Mouse (Mus musculus) ES-E14 (cell line): ENCODE measurements at regions not wholly inside any gene's neighbourhood (a gene's known extent, or its start where the extent isn't known, plus 50 kb on each side); places are given as distances from the start of the nearest gene placed in this dataset.
A peak's percentile ranks its signal among the peaks of the same experiment; 100 is the strongest.
"Not testable (repeated sequence)": the region's sequence is repeated elsewhere in the genome, so short reads cannot be mapped to it uniquely, and the experiment has no call there.

Source experiments
- DNase-seq: peaks from one replicate; pipeline ENCODE4 v3.0.0-alpha.2; 2013; ENCODE audit warnings: low read depth, low spot score
- H3K27ac ChIP-seq: 2 replicates; pipeline ENCODE4 v1.5.1; 2012; ENCODE audit warnings: low read depth, mild to moderate bottlenecking, low read length, moderate library complexity, mixed read lengths; ENCODE audit not compliant: poor library complexity, insufficient read depth, severe bottlenecking
- H3K36me3 ChIP-seq: 2 replicates; pipeline ENCODE4 v1.6.1; 2012; ENCODE audit warnings: mild to moderate bottlenecking, low read length, moderate library complexity, mixed read lengths; ENCODE audit not compliant: control insufficient read depth, poor library complexity, insufficient read depth, severe bottlenecking
- H3K4me1 ChIP-seq, 2 experiments: fragments of 150-350 bp in 1 of 2; sonication (generic) in 1 of 2; 2 replicates each; pipeline ENCODE4 v1.6.1; 2012; ENCODE audit warnings: low read length in 2 of 2, mild to moderate bottlenecking in 1 of 2, mixed read lengths in 1 of 2; ENCODE audit not compliant: control insufficient read depth in 2 of 2, insufficient read depth in 2 of 2, poor library complexity in 1 of 2
- H3K4me3 ChIP-seq, 2 experiments: fragments of 150-350 bp in 1 of 2; sonication (generic) in 1 of 2; 2 replicates each; pipeline ENCODE4 v1.5.1; 2012; ENCODE audit warnings: low read length in 2 of 2, low read depth in 1 of 2, mild to moderate bottlenecking in 1 of 2, mixed read lengths in 1 of 2; ENCODE audit not compliant: insufficient read depth in 1 of 2, poor library complexity in 1 of 2, severe bottlenecking in 1 of 2
- H3K9ac ChIP-seq: 2 replicates; pipeline ENCODE4 v1.6.1; 2012; ENCODE audit warnings: low read depth, mild to moderate bottlenecking, low read length, mixed read lengths; ENCODE audit not compliant: poor library complexity, insufficient read depth, severe bottlenecking
- H3K9me3 ChIP-seq: fragments of 150-350 bp; sonication (generic); 2 replicates; pipeline ENCODE4 v1.6.1; 2012; ENCODE audit warnings: low read depth, mild to moderate bottlenecking, low read length; ENCODE audit not compliant: control insufficient read depth, insufficient read depth
- CHD2 ChIP-seq: IDR thresholded peaks from 2 replicates; pipeline ENCODE4 v1.6.1; 2014; ENCODE audit warnings: mild to moderate bottlenecking, low read depth, low read length, inconsistent platforms
- HCFC1 ChIP-seq: IDR thresholded peaks from 2 replicates; pipeline ENCODE4 v1.6.1; 2012; ENCODE audit warnings: low read length, inconsistent platforms, borderline replicate concordance; ENCODE audit not compliant: insufficient read depth
- MAFK ChIP-seq: IDR thresholded peaks from 2 replicates; pipeline ENCODE4 v1.6.1; 2014; ENCODE audit warnings: mild to moderate bottlenecking, low read depth, low read length, inconsistent platforms; ENCODE audit not compliant: insufficient read depth
- ZC3H11A ChIP-seq: IDR thresholded peaks from 2 replicates; pipeline ENCODE4 v1.6.1; 2012; ENCODE audit warnings: low read depth, mild to moderate bottlenecking, inconsistent platforms, low read length, borderline replicate concordance
- ZNF384 ChIP-seq: IDR thresholded peaks from 2 replicates; pipeline ENCODE4 v1.6.1; 2012; ENCODE audit warnings: low read depth, low read length, inconsistent platforms
- in situ Hi-C, 2 experiments: fragments of 600-800 bp; cut with MboI; formaldehyde crosslinking; loops; one replicate each; pipeline ENCODE4 v1.15.1; 2025; ENCODE audit warnings: low sequenced_read_pairs in 2 of 2, inconsistent platforms in 1 of 2; ENCODE audit not compliant: unreplicated experiment in 2 of 2

GRCm38 (mm10) chrX:50597105-50597504 lies 168.8 kb upstream of the Olfr1324 start:
- DNase-seq = no peak
- in situ Hi-C loops = no loop called here
- Histone ChIP-seq H3K4me3 (peak overlapping the region; percentile 31 to 46; a peak in 3 of 4 replicates), H3K9me3 (no peaks in the 10 kb centered on the region), H3K9ac (peak overlapping the region; percentile 56; the same call in 1 of the 2 replicates), H3K4me1 (no peaks in the 10 kb centered on the region), H3K27ac (peak overlapping the region; percentile 40; the same call in 1 of the 2 replicates), H3K36me3 (peaks cover 15% of the 10 kb centered on the region)
- TF ChIP-seq MAFK = no peak
- TF ChIP-seq ZNF384 = peak; percentile 99
- peak; percentile 73; the same call in 1 of the 2 replicates for TF ChIP-seq HCFC1

GRCm38 (mm10) chrX:50594976-50595375 lies 166.7 kb upstream of the Olfr1324 start:
- H3K9ac ChIP-seq, DNase-seq, H3K9me3 ChIP-seq, H3K27ac ChIP-seq, H3K36me3 ChIP-seq, in situ Hi-C loops, H3K4me1 ChIP-seq, H3K4me3 ChIP-seq: not testable (repeated sequence)

DNA sequence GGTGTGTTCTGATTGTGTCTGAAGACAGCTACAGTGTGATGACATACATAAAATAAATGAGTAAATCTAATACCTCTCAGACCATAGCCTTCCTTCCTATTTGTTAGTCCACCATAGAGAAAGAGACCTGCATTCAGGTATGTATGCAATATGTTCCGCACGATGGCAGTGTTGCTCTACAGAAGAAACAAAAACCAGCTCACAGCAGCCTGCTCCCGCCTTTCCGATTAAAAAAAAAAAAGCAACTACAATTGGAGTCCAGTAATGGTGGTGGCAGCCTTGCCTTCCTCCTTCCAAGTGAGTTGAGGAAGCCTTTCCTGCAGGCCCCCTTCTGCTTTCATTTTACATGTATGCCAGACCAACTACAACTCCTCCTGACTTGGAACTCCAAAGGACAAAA lies 163.2 kb upstream of the Olfr1324 start:
- Histone ChIP-seq H3K9me3 (no peaks in the 10 kb centered on the region), H3K4me3 (no peak overlapping the region), H3K4me1 (no peaks in the 10 kb centered on the region), H3K36me3 (peaks cover 15% of the 10 kb centered on the region), H3K9ac (no peak overlapping the region), H3K27ac (no peak overlapping the region)
- in situ Hi-C loops = no loop called here
- TF ChIP-seq ZNF384 (peak; percentile 99), ZC3H11A (no peak)
- no peak for DNase-seq

- H3K4me3 ChIP-seq = peak overlapping the region in 1 of 2 experiments; percentile 16; a peak in 2 of 4 replicates
- no peaks in the 10 kb centered on the region for H3K9me3 ChIP-seq
- peak overlapping the region; percentile 63; the same call in 1 of the 2 replicates for H3K9ac ChIP-seq
- H3K36me3 ChIP-seq = peaks cover 16% of the 10 kb centered on the region
- peak overlapping the region; percentile 22; the same call in 1 of the 2 replicates for H3K27ac ChIP-seq
- no peaks in the 10 kb centered on the region for H3K4me1 ChIP-seq
- TF ChIP-seq MAFK (no peak), CHD2 (no peak), ZC3H11A (no peak), ZNF384 (peak; percentile 99), HCFC1 (peak; percentile 58; the same call in 1 of the 2 replicates)
- no peak for DNase-seq
- in situ Hi-C loops = no loop called here
These were observed 162.5 kb upstream of the Olfr1324 start for GRCm38 (mm10) chrX:50590673-50591341.

- Histone ChIP-seq H3K9me3 (no peaks in the 10 kb centered on the region), H3K9ac (no peak overlapping the region), H3K4me3 (no peak overlapping the region), H3K4me1 (no peaks in the 10 kb centered on the region), H3K27ac (no peak overlapping the region), H3K36me3 (peaks cover 21% of the 10 kb centered on the region)
- DNase-seq = no peak
- in situ Hi-C loops = no loop called here
- TF ChIP-seq CHD2 (no peak), MAFK (no peak), ZNF384 (no peak), ZC3H11A (no peak), HCFC1 (no peak)
These were observed 160.6 kb upstream of the Olfr1324 start for GRCm38 (mm10) chrX:50588892-50589291.
